In the genomic region with DNA sequence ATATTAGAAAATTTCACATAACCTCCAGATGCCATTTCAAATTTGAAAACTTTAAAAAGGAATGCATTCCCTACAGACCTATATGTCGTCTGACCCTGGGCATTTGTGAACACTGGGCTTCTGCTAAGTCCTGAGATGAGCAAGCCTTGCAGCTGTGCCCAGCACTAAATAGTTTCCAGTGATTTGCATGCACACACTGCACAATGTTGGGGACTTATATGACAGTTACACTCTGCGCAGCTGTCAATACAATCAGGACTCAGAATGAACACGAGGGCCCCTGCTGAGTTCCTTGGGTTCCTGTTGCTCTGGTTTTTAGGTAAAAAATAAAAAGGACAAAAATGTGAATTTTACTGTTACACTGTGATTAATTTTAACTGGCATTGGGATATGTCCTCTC, we compare ENCODE assay signal across 15 mouse cellular contexts.
"Had no signal": no experiment of that assay in that cellular context is flagged by ENCODE, and none has a peak within 500 bp of the region (broad histone marks: within the 10 kb centered on the region; RNA-seq: fewer than 3 reads in every experiment).

No protein-coding gene starts in this region.

- DNase-seq: retina, postnatal 1 day; right cerebral cortex, postnatal 14 days; right cerebral cortex, postnatal 25 days; right cerebral cortex, postnatal 4 days; spleen, adult 18-20 months; thymus, adult 18-20 months; thymus, adult 2 months; thymus, postnatal 25 days; thymus, postnatal 36 days; thymus, postnatal 4 days had no signal

- H3K36me3 ChIP-seq: neural tube, embryonic 12.5 days; neural tube, embryonic 13.5 days; neural tube, embryonic 15.5 days; stomach, embryonic 15.5 days had no signal

- H3K9ac ChIP-seq: neural tube, embryonic 12.5 days; neural tube, embryonic 13.5 days; neural tube, embryonic 15.5 days; stomach, embryonic 15.5 days had no signal

- H3K9me3 ChIP-seq: neural tube, embryonic 12.5 days; neural tube, embryonic 13.5 days; neural tube, embryonic 15.5 days; stomach, embryonic 15.5 days had no signal

- H3K4me2 ChIP-seq: neural tube, embryonic 12.5 days; neural tube, embryonic 13.5 days; neural tube, embryonic 15.5 days; stomach, embryonic 15.5 days had no signal

- H3K27ac ChIP-seq: neural tube, embryonic 12.5 days; neural tube, embryonic 13.5 days; neural tube, embryonic 15.5 days; stomach, embryonic 15.5 days; stomach, postnatal 0 days had no signal

- H3K27me3 ChIP-seq: neural tube, embryonic 12.5 days; neural tube, embryonic 13.5 days; neural tube, embryonic 15.5 days; stomach, embryonic 15.5 days had no signal

- H3K4me1 ChIP-seq: neural tube, embryonic 12.5 days; neural tube, embryonic 13.5 days; neural tube, embryonic 15.5 days; stomach, embryonic 15.5 days had no signal

- H3K4me3 ChIP-seq: neural tube, embryonic 12.5 days; neural tube, embryonic 13.5 days; neural tube, embryonic 15.5 days; stomach, embryonic 15.5 days had no signal
